Mouse (Mus musculus) layer of hippocampus, postnatal 14 days (tissue): ENCODE results near the gene D330020A13Rik. TPM values are rescaled to one million over a fixed set of nuclear protein-coding genes. Genes with fewer than 3 reads are reported as not detected.
A peak's percentile ranks its signal among the peaks of the same experiment; 100 is the strongest.
"Not testable (repeated sequence)": the region's sequence is repeated elsewhere in the genome, so short reads cannot be mapped to it uniquely, and the experiment has no call there.

ENCODE experiments used
- DNase-seq, 2 experiments: peaks; one replicate each; pipeline ENCODE4 v3.0.0; 2021 to 2022; ENCODE audit warnings: low spot score in 2 of 2, mixed read lengths in 1 of 2
- total RNA-seq, 2 experiments: library from RNA; stranded (reverse); gene quantifications; 2 replicates each; pipeline ENCODE4 v1.2.3; 2021

D330020A13Rik gene
- total RNA-seq, 2 experiments from 2014 or later: not detected

- peak in 1 of 2 experiments; percentile 10 for DNase-seq
These were observed 595 bp downstream of the D330020A13Rik start for GRCm38 (mm10) chr6:120294785-120295133.

DNA sequence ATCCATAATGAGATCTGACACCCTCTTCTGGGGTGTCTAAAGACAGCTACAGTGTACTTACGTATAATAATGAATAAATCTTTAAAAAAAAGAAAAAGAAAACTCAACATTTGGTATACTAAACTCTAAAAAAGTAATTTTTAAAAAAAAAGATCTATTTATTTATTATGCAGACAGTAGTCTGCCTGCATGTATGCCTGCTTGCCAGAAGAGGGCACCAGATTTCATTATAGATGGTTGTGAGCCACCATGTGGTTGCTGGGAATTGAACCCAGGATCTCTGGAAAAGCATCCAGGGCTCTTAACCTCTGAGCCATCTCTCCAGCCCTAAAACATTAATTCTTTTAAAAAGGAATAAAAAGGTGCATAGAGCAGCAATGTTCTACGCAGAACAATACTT lies 2.4 kb downstream of the D330020A13Rik start:
- not testable (repeated sequence) for DNase-seq

- peak; percentile 9 to 57 for DNase-seq
These were observed 7.0 kb downstream of the D330020A13Rik start for GRCm38 (mm10) chr6:120301137-120301536.

DNA sequence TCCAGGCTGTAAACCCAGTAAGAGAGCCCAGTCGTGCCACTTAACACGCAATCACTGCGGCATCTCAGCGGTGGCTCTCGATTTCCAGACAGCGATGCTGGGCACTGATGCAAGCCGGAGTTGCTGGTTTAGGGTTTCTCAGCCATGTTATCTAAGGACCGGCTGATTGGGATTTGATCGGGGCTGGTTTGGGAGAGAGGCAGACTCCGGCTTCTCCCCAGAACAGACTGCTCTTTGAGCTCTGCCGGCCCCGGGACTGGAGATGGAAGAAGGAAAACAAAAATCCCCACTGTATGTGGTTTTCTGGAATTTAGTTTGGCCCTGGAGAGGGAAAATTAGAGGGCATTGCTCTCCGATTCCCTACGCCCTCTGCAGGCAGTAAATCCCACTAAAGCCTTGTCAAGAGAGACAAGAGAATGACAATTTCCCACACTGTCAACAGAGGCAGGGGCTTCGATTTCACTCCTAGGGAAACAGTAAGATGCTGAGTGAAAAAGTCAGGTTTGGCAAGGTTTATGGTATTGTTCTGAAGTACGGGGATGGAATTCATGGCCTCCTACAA lies 8.7 kb downstream of the D330020A13Rik start:
- peak in 1 of 2 experiments; percentile 26 for DNase-seq

GRCm38 (mm10) chr6:120306859-120307594 lies 12.9 kb downstream of the D330020A13Rik start:
- DNase-seq: no peak

DNA sequence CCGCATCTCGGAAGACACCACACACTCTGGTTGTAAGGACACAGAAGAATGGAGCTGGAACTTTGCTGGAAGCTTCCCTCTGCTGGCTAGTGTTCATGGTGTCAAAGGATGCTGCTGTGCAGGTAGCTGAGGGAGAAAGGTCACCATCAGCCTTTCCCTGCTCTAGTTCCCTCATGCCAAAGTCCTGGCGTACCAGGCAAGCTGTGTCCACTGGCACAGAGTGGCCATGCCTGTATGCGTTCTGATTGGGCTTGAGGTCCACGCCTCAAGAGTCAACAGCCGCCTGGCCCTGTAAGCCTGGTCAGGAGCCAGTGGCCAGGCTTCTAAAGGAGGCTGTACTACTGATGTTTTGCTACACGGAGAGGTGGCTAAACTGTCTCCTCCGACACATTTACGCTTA lies 15.2 kb downstream of the D330020A13Rik start:
- DNase-seq: no peak

DNA sequence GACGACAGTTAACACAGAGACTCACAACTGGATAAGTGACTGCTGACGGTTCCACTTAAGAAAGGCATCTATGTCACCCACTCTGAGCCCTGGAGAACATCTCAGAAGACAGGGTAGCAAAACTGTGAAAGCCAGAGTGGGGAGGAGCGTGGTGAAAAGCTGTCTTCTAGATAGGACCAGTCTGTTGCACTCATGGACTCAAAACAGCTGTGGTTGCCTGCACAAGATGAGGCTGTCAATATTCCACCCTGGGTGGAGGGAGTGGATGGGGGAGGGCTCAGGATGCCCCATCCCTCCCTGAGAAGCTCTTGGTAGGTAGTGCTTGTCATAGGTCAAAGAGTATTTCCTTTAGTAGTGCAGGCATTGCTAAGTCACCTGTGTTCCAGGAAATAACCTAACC lies 15.6 kb downstream of the D330020A13Rik start:
- no peak for DNase-seq

GRCm38 (mm10) chr6:120312443-120312842 lies 18.3 kb downstream of the D330020A13Rik start:
- DNase-seq: no peak

- no peak for DNase-seq
These were observed 24.3 kb downstream of the D330020A13Rik start for GRCm38 (mm10) chr6:120318303-120318940.

DNA sequence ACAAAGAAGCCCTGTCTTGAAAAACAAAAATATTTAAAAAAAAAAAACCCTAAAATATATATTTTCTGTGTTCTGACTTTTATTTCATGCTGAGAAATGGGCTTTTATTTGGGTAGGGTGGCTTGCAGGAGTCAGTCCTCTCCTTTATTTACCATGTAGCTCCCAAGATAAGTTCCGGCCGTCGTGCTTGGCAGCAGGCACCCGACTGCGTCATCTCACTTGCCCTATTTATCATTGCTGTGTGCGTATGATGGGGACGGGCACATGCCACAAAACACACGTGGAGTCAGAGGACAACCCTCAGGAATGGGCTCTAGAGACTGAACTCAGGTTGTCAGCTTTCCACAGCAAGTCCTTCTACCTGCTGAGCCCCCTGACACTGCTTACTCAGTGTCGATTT lies 25.0 kb downstream of the D330020A13Rik start:
- DNase-seq: no peak

DNA sequence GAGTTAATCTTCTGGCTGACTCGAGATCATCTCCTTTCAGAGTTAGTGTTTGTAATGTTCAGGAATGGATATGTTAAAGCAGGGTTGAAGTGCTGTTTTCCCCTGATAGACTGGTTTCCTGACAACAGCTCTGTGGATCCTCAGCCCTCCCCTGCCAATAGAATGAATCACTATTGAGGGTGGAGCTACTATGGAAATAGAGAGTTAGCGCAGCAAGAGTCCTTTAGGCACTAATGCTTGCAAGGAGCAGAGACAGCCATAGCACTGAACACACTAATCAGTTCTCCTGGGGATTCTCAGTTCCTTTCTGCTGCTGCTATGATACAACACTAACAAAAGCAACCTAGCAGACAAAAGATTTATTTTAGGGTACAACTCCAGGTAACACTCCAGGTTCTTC lies 26.2 kb downstream of the D330020A13Rik start:
- DNase-seq: no peak

DNA sequence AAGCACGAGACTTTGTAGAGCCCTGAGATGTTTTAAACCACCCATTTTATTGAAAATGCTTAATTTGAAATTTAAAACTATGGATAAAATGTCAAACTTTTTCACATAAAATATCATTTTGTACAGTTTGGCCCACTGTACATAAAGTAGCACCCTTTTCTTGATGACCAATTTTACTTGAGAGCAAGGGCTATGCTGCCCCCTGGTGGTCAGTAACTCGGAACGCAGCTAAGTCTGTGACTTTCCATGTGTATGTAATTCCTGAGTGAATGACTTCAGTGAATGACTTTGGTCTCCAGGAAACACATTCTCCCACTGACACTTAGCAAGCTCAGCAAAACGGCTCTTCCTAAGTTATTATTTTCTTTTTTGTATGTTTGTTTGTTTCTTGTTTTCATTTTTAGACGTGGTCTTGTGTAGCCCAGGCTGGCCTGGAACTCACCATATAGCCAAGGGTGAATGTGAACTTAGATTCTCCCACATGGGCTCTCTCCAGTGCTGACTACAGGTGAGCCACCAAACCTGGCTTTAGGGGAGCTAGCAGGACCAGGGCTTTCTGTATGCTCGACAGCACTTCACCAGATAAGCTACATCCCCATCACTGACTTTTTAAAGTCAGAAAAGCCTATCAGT lies 30.2 kb downstream of the D330020A13Rik start:
- peak; percentile 37 to 80 for DNase-seq

- DNase-seq: no peak
These were observed 38.2 kb downstream of the D330020A13Rik start for GRCm38 (mm10) chr6:120332351-120332750.

DNA sequence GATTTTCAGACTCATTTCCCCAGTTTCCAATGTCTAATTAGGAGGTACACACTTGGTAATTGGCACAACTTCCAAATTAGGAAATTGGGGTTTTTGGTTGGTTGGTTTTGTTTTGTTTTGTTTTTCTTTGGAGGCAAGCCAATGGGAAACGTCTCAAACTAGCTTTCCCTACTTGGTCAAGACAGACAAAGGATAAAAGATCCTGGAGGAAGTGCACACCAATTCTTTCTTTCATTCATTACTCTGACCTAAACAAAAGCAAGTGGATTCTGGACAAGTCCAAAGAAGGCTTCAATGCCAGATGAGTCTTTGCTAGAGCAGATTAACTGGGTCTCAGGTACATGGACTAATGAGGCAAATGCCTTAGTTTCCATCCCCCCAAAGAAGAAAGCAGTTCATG lies 49.8 kb downstream of the D330020A13Rik start:
- peak in 1 of 2 experiments; percentile 49 for DNase-seq

Other genes with a start within 250 kb of the D330020A13Rik start
- gene Ninj2, start 201.0 kb upstream of the D330020A13Rik start, total RNA-seq: under 1 TPM; 0.69 to 0.81 TPM
- gene B4galnt3, start 195 bp downstream of the D330020A13Rik start, total RNA-seq: under 1 TPM; 0.81 to 0.88 TPM
- gene Kdm5a, start 69.8 kb downstream of the D330020A13Rik start, total RNA-seq: 10 to 100 TPM; 34.9 to 40.2 TPM
- 1 to 10 TPM; 6.1 to 9.2 TPM for gene Ccdc77, start 70.0 kb downstream of the D330020A13Rik start, total RNA-seq
- 1 to 10 TPM; 5.0 to 6.6 TPM for gene Il17ra, start 168.9 kb downstream of the D330020A13Rik start, total RNA-seq
- 10 to 100 TPM; 41.3 to 42.2 TPM for gene Tmem121b, start 199.4 kb downstream of the D330020A13Rik start, total RNA-seq
- 10 to 100 TPM; 34.2 to 38.1 TPM for gene Hdhd5, start 237.0 kb downstream of the D330020A13Rik start, total RNA-seq